Mouse (Mus musculus) fibroblast of lung, adult 2 months (primary cell): Measurements from ENCODE around the gene Ssh1.

ENCODE experiments used
- DNase-seq: peaks from one replicate; pipeline ENCODE4 v3.0.0-alpha.2; 2011; ENCODE audit warnings: low read depth

The Ssh1 gene

GRCm38 (mm10) chr5:113993487-113994465, at the start of gene Ssh1:
TSS of gene Ssh1 (minus strand) at chr5:113993894.
- no peak for DNase-seq

DNA sequence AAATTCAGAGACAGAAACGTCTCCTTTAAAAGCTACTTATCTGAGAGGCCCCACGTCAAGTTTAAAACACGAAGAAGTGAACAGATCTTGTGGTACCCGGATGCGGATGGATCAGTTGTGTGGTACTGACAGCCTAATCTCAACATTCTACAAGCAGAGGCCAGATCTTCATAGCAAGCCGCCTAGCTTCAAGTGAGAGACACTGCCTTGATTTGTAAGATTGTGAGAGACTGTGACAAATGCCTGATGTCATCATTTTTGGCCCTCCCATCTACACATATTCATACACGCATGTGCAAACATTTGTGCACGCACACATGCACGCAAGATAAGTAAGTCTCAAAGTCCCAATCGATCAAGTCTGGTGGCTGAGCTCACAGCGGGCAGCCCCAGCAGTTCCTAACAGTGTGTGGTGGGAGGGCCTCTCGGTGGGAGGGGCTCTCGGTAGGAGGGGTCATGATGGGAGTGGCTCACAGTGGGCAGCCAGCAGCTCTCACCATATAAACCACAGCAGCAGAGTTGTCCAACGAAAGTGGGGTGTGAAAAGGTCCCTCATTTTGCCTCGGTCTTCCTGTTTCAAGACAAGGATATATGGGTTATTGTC, 47.7 kb upstream of the Ssh1 start:
- DNase-seq: peak; percentile 14

DNA sequence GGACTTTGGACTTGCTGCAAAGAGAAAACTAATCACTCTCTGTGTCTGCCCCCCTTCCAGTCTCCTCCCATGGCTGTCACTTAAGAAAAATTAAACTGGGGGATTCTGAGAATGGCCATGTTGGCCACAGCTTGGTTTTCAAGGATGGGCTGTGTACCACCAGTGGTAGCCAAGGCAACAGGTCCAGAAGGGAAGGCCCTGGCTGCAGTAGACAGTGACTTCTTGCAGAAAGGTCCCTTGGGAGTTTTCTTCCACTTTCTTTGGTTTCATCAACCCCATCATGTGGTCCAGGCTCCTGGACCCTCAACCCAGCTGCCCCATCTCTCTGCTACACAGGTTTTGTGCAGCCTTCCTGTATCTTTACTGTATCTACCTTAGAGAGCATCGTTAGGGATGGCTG, 47.2 kb upstream of the Ssh1 start:
- no peak for DNase-seq

DNA sequence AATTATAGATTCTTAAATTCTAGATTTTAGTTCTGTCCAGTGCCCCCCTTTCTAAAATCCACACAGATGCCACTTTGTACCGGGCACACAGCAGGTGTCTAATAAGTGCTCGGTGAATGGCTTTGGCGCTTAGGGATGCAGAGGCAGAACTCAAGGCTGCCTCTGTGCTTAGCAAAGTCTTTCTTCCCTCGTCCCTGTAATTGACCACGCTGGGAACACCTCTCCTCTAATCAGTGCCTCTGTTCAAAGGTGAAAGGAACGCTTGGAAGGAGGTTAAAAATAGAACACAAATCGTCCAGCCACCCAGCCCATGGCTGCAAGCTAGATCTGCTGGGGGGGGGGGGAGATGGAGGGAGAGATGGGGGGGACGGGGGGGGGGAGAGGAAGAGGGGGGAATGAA, 46.8 kb upstream of the Ssh1 start:
- no peak for DNase-seq

DNA sequence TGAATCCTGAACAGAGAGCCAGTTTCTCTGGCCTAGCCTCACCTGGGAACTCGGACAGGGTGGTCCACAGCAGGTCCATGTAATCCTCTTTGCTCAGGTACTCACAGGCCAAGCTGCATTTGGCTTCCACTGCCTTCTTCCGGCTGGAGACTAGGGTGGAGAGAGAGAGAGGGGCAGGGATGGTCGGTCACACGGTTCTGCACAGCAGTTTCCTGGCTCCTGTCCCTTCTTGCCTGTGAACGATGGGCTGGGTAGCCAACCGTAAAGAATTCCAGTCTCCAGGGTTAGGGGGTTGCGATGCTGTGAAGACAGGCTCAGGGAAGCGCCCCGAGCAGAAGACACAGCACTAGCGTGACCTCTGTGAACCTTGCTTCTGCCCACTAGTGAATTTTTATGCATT, 41.4 kb upstream of the Ssh1 start:
- DNase-seq: no peak

- DNase-seq: no peak
These were observed 40.7 kb upstream of the Ssh1 start for GRCm38 (mm10) chr5:114034393-114034792.

DNA sequence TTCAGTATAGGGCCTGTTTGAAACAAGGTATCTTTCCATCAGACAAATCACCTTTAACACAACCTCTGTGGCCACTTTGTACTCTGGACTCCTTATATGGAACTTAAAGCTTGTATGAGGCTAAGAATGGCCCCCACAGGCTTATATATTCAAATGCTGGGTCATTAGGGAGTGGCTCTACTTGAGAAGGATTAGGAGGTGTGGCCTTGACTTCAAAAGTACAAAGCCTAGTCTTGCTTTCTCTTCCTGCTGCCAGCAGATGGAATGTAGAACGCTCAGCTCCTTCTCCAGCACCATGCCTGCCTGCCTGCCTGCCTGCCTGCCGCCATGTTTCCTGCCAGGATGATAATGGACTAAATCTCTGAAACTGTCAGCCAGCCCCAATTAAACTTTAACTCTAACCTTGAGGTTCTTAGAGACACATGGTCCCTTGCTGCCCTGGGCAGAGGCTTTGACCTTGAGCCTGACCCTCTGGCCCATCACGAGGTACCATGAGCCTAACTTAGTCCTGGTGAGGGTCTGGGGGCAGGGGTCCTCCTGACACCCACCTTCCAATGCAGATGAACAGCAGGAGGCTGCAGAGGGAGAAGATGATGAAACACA, 38.6 kb upstream of the Ssh1 start:
- DNase-seq: no peak

DNA sequence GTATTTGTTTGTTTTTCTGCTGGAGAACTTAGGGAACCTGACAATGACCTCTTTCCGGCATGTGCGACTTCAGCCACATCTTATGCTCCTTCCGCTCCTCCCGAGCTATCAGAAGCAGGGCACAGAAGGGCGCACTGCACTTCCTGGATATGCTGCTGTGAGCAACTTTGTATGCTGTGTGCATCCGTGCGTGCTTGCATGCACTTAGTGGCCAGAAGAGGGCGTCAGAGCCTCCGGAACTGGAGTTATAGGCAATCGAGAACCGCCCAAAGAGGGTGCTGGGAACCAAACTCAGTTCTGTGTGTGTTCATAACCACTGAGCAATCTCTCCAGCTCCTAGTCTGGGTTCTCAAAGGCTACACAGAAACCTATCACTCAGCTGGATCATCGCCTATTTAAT, 37.0 kb upstream of the Ssh1 start:
- DNase-seq: no peak

DNA sequence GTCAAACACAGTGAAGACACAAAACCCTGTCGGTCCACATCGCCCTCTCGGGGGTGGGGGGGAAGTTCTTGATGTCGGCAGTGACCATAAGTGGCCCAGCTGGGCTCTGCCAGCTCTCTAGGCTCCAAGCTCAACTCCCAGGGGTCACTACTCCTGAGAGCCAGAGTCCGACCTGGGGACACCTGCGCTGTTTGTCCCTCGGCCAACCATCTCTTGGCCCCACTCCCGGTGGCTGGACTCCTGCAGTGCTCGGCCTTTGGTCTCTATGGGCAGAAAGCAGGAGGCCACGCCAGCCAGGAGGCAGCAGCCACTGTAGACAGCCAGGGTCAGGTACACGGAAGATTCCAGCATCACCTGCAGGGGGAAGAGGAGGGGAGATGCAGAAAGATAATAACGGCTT, 34.4 kb upstream of the Ssh1 start:
- DNase-seq: no peak

- no peak for DNase-seq
These were observed 33.7 kb upstream of the Ssh1 start for GRCm38 (mm10) chr5:114027217-114027944.

DNA sequence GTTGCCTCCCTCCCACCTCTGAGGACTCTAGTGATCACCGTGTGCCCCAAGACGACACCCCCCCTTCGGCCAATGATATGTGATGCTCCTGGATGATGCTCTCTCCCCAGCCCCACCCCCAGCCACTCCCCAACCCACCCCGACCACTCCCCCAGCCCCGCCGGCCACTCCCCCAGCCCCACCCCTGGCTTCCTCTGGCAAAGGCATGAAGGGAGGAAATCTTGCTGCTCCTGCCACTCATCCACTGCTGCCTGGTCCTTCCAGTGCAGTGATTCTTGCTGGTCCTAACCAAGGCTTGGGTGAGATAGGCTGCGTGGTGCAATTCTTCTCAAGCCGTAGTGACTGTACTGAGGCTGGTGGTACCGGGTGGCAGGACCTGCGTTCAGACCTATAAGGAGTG, 31.2 kb upstream of the Ssh1 start:
- no peak for DNase-seq

- DNase-seq: no peak
These were observed 30.7 kb upstream of the Ssh1 start for GRCm38 (mm10) chr5:114024390-114024789.

GRCm38 (mm10) chr5:114015121-114015520, 21.4 kb upstream of the Ssh1 start:
- DNase-seq: no peak

DNA sequence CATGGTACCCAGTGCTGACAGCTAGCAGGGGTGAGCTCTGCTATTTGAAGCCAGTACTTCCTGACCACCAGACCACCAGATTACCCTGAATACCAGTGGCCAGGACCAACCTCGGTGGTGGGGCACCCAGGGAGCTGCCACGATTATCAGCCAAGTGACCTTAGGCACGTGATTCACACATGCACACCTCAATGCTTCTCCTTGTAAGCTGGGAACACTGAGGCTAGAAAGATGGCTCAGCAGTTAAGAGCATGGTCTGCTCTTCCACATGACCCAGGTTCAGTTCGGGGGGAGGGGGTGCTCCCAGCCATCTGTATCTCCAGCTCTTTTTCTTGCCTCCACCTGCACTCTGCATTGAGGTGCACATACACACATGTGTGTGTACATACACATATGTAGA, 15.4 kb upstream of the Ssh1 start:
- no peak for DNase-seq

DNA sequence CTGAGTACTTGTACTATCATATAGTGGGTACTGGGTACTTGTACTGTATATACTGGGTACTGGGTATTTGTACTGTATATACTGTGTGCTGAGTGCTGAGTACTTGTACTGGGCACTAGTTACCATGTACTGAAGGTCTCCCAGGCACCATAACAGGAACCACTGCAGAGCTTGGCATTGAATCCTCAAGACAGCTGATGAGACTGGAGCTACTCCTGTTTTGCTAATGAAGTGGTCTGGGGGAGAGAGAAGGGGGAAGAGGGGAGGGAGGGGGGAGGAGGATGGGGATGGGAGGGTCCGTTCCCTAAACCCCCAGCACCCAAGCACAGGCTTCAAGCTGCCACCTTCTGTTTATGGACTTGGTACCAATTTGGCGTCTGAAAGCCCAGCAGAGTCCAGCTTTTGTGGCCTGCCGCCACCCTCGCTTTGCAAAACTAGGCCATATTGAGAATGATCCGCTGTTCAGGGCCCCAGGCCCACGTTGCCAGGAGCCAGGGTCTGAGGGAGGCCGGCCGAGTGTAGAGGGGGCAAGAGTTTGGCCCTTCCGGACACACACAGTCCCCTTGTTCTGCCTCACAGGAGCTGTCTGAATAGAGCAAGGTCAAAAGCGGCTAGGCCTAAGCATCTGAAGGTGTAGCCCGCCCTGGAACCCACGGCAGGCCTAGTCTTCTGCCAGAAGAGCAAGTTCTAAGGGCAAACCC, 14.2 kb upstream of the Ssh1 start:
- no peak for DNase-seq

- no peak for DNase-seq
These were observed 13.3 kb upstream of the Ssh1 start for GRCm38 (mm10) chr5:114006974-114007373.

DNA sequence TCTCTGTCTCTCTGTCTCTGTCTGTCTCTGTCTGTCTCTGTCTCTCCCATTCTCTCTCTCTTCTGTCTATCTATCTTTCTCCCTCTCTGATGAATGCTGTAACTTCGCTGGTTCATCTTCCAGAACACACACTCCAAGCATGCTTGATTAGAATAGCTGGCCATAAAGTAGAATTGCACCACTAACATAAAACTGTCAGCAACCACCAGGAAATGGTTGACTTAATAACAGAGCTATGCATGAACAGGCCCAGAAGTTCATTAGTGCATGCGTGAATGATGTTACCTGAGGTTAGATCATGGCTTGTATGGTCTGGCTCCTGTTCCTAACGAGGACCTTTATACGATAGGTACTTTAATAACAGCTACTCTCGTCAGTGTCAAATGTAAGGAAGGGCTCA, 11.4 kb upstream of the Ssh1 start:
- no peak for DNase-seq

DNA sequence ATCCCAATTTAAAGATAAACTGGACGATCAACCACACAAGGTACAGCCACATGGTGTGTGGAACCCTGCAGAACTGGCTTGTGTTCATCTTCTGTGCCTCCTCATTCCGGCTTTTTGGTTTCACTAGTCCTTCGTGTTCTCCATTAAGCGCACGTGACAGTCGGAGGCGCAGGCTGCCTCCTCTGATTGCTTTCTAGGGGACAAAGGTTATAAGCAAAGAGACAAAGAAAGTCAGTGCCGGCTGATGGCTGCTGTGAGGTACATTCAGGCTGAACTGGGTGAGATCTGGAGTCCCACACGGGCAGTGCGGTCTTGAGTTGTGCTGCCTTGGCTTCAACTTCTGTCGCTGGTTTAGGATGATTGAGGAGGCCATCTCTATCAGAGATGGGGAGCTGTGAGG, 10.9 kb upstream of the Ssh1 start:
- no peak for DNase-seq

GRCm38 (mm10) chr5:114003542-114003941, 9.8 kb upstream of the Ssh1 start, which contains the start of gene Dao:
TSS of gene Dao (plus strand) at chr5:114003703.
- no peak for DNase-seq

GRCm38 (mm10) chr5:113999382-113999781, 5.7 kb upstream of the Ssh1 start:
- DNase-seq: no peak

DNA sequence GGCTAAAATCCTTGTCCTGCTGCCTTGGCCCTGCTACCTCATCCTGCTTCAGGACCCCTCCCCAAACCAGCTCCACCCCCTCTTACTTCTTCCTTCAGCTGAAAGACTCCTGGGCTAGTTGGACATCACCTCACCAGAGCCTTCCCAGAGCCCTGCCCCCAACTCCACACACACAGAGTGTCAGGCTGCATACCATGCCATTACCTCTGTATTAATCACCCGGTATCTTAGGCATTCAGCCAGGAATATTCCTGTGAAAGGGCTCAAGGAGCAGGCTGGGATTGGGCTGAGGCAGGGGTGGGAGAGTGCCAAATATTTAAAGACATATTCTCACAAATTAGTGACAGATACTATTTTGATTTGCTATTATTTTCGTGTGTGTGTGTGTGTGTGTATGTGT, 2.8 kb upstream of the Ssh1 start:
- no peak for DNase-seq

GRCm38 (mm10) chr5:113993031-113993486, 635 bp downstream of the Ssh1 start:
- DNase-seq: no peak
